Mouse (Mus musculus): ENCODE results near the gene Gm6465. TPM values are rescaled to one million over a fixed set of nuclear protein-coding genes. Genes with fewer than 3 reads are reported as not detected.
"Not testable (repeated sequence)": the region's sequence is repeated elsewhere in the genome, so short reads cannot be mapped to it uniquely, and the experiment has no call there.

The Gm6465 gene
- 13.2 and 20.5 TPM in 2 replicates for polyA plus RNA-seq (2012; rRNA removed)

DNA sequence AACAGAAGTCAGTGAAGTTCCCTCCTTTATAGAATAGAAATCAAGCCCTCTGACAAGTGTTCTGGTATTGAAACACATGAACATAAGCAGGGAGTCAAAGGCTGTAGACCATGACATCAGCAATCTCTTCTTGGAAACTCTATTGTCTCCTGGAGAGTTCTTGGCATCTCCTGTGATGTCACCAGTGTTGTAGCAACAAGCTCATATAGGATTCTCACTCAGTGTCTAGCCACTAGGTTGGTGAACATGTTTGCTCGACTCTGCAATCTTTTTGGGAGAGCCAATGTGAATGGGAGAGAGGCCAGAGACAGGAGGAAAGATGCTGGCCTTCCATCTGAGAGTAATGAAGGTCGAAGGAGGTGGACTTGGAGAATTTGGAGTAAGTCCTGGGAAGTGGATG, at the start of gene Gm6465:
Gm6465 (plus strand) TSS at position 301 of the 400 bp plus-strand sequence.
- H3K27me3 ChIP-seq (ENCODE audit: control insufficient read depth, insufficient read depth, low read length); H3K27ac ChIP-seq (ENCODE audit: control insufficient read depth, insufficient read depth, low read depth, low read length): not testable (repeated sequence)
- peak within 1 kb of the TSS; percentile 34 for H3K4me3 ChIP-seq (ENCODE audit: control insufficient read depth, low read depth, low read length)

DNA sequence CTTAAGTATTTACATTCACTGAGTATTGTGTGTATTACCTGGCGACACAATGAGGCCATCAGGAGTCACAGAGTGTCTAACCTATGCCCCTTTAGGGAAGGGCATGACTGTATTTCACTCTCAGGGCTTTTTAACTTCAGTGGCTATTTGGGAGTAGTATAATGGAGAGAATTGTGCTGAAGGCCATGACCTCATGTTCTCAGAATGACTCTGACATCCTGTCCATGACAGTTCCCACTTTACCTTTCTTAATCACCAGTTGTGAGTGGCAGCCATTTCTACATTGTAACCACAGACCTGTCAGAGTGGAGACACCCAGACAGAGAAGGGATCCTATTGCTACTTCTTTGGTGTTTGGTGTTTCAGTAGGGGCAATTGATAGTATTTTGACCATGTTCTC, 485 bp downstream of the Gm6465 start:
- H3K27me3 ChIP-seq (ENCODE audit: control insufficient read depth, insufficient read depth, low read length); H3K27ac ChIP-seq (ENCODE audit: control insufficient read depth, insufficient read depth, low read depth, low read length); H3K36me3 ChIP-seq (ENCODE audit: control insufficient read depth, insufficient read depth, low read length); H3K4me1 ChIP-seq (ENCODE audit: control insufficient read depth, insufficient read depth, low read length): not testable (repeated sequence)
- H3K4me3 ChIP-seq (ENCODE audit: control insufficient read depth, low read depth, low read length) = peak overlapping the region; percentile 32; the same call in 1 of the 2 replicates

More for the DNA sequence above, at the start of gene Gm6465:
- not testable (repeated sequence) for H3K4me1 ChIP-seq (ENCODE audit: control insufficient read depth, insufficient read depth, low read length); H3K36me3 ChIP-seq (ENCODE audit: control insufficient read depth, insufficient read depth, low read length)

- H3K27me3 ChIP-seq (ENCODE audit: control insufficient read depth, insufficient read depth, low read length); H3K4me3 ChIP-seq (ENCODE audit: control insufficient read depth, low read depth, low read length); H3K27ac ChIP-seq (ENCODE audit: control insufficient read depth, insufficient read depth, low read depth, low read length); H3K4me1 ChIP-seq (ENCODE audit: control insufficient read depth, insufficient read depth, low read length); H3K36me3 ChIP-seq (ENCODE audit: control insufficient read depth, insufficient read depth, low read length): not testable (repeated sequence)
Measured at GRCm38 (mm10) chr5:11857909-11858308, 12.6 kb downstream of the Gm6465 start.

Other genes with a start within 250 kb of the Gm6465 start
- gene Gm8922, start 163.6 kb upstream of the Gm6465 start, polyA plus RNA-seq (2012; rRNA removed) = 20.2 and 24.2 TPM in 2 replicates
- gene Gm8926, start 75.0 kb upstream of the Gm6465 start, polyA plus RNA-seq (2012; rRNA removed) = 17.2 and 20.9 TPM in 2 replicates
- gene 4933402N22Rik, start 72.5 kb downstream of the Gm6465 start, polyA plus RNA-seq (2012; rRNA removed) = 19.9 and 23.6 TPM in 2 replicates